Mouse (Mus musculus): ENCODE data around the gene Pla2g2f. TPM values are rescaled to one million over a fixed set of nuclear protein-coding genes. Genes with fewer than 3 reads are reported as not detected.
A peak's percentile ranks its signal among the peaks of the same experiment; 100 is the strongest.

Pla2g2f gene
- total and polyA plus RNA-seq, 3 experiments = not detected

DNA sequence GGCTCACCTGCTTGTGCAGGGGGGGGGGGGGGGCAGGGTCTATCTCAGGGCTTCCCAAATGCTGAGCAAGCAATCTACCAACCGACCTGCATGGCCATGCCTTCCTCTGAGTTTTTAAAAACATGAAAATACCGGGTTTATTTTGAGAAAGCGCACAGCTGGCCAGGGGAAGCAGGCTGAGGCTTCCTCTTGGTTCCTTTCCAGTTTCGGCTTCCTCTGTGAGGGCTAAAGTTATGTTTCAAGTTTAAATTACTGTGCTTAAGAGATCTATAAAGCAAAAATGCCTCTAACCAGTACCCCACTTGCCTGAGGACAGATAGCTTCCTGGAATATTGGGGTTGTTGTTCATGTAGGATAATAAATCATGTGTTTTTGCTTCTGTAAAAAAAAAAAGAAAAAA, 28.7 kb upstream of the Pla2g2f start:
- Histone ChIP-seq H3K9ac (ENCODE audit: insufficient read depth, low read depth) (no peak overlapping the region), H3K4me3 (replicated peaks in 1 of 3; ENCODE audit: low read depth in 2 of 3, low read length in 2 of 3, poor library complexity in 1 of 3) (no peak overlapping the region), H3K27me3 (replicated peaks) (peaks cover 74% of the 10 kb centered on the region), H3K9me3 (replicated peaks; ENCODE audit: low read length) (no peaks in the 10 kb centered on the region), H3K4me1 (ENCODE audit: control insufficient read depth in 1 of 2, insufficient read depth in 2 of 2) (0 out of 4 replicates have a peak, but pooled peaks cover 0 to 3% of the 10 kb centered on the region in 2 experiments), H3K4me2 (ENCODE audit: insufficient read depth, low read depth, poor library complexity, severe bottlenecking) (no peak overlapping the region), H3K79me2 (replicated peaks; ENCODE audit: control insufficient read depth, extremely low read depth, insufficient read depth, poor library complexity, severe bottlenecking) (no peaks in the 10 kb centered on the region), H3K27ac (ENCODE audit: insufficient read depth, low read depth) (no peak overlapping the region), H3K36me3 (replicated peaks in 1 of 2; ENCODE audit: control insufficient read depth in 1 of 2, insufficient read depth in 1 of 2, low read length in 1 of 2) (no peaks in the 10 kb centered on the region)
- dilution Hi-C loops (cut with MboI; ENCODE audit: extremely low pct_ligation_motif_present, extremely low pct_unique_long_range_greater_than_20kb, low sequenced_read_pairs) = no loop called here
- DNase-seq (ENCODE audit: extremely low read depth) = no peak
- TF ChIP-seq MAFK (IDR thresholded peaks at IDR 0.05; ENCODE audit: insufficient replicate concordance, low read length) = peak; percentile 21; the same call in 1 of the 2 replicates
- TF ChIP-seq SIN3A (IDR thresholded peaks at IDR 0.05; ENCODE audit: low read length) = no peak
- in situ Hi-C loops (cut with MboI; ENCODE audit: low pct_ligation_motif_present, low pct_unique_long_range_greater_than_20kb, low sequenced_read_pairs) = loop anchor here (5.0 kb wide), 1 partner anchor 39 kb away; no protein-coding TSS in a partner anchor

- Histone ChIP-seq H3K9me3 (replicated peaks; ENCODE audit: low read length) (no peaks in the 10 kb centered on the region), H3K4me2 (ENCODE audit: insufficient read depth, low read depth, poor library complexity, severe bottlenecking) (no peak overlapping the region), H3K79me2 (replicated peaks; ENCODE audit: control insufficient read depth, extremely low read depth, insufficient read depth, poor library complexity, severe bottlenecking) (no peaks in the 10 kb centered on the region), H3K9ac (ENCODE audit: insufficient read depth, low read depth) (no peak overlapping the region), H3K4me3 (replicated peaks in 1 of 3; ENCODE audit: low read depth in 2 of 3, low read length in 2 of 3, poor library complexity in 1 of 3) (no peak overlapping the region), H3K4me1 (ENCODE audit: control insufficient read depth in 1 of 2, insufficient read depth in 2 of 2) (0 out of 4 replicates have a peak, but pooled peaks cover 0 to 3% of the 10 kb centered on the region in 2 experiments), H3K27ac (ENCODE audit: insufficient read depth, low read depth) (no peak overlapping the region), H3K36me3 (replicated peaks in 1 of 2; ENCODE audit: control insufficient read depth in 1 of 2, insufficient read depth in 1 of 2, low read length in 1 of 2) (no peaks in the 10 kb centered on the region), H3K27me3 (replicated peaks) (peaks cover 74% of the 10 kb centered on the region)
- DNase-seq (ENCODE audit: extremely low read depth) = no peak
- TF ChIP-seq CHD2 (IDR thresholded peaks at IDR 0.05; ENCODE audit: low read length) (no peak), SMC3 (IDR thresholded peaks at IDR 0.05; ENCODE audit: low read depth, low read length) (no peak), IRF4 (IDR thresholded peaks at IDR 0.05; ENCODE audit: low read depth, low read length) (no peak), CTCF (conservative IDR thresholded peaks at IDR 0.05 in 1 of 2, IDR thresholded peaks at IDR 0.05 in 1 of 2; ENCODE audit: low read depth in 2 of 2, low read length in 2 of 2) (peak in 1 of 2 experiments; percentile 34; a peak in 2 of 4 replicates), ELF1 (IDR thresholded peaks at IDR 0.05; ENCODE audit: low read depth, low read length) (no peak), TBP (conservative IDR thresholded peaks at IDR 0.05; ENCODE audit: low read depth, low read length) (no peak), GABPA (IDR thresholded peaks at IDR 0.05; ENCODE audit: insufficient replicate concordance, low read depth, low read length) (no peak)
- dilution Hi-C loops (cut with MboI; ENCODE audit: extremely low pct_ligation_motif_present, extremely low pct_unique_long_range_greater_than_20kb, low sequenced_read_pairs) (no loop called here), in situ Hi-C loops (cut with MboI; ENCODE audit: low pct_ligation_motif_present, low pct_unique_long_range_greater_than_20kb, low sequenced_read_pairs) (loop anchor here (5.0 kb wide), 1 partner anchor 38 kb away; no protein-coding TSS in a partner anchor)
Measured at GRCm38 (mm10) chr4:138785721-138786120, 28.3 kb upstream of the Pla2g2f start.

- TF ChIP-seq MXI1 (IDR thresholded peaks at IDR 0.05; ENCODE audit: low read depth, low read length) (no peak), MAX (IDR thresholded peaks at IDR 0.05; ENCODE audit: low read length) (no peak), NELFE (IDR thresholded peaks at IDR 0.05; ENCODE audit: low read depth, low read length) (no peak), E2F4 (IDR thresholded peaks at IDR 0.05; ENCODE audit: insufficient replicate concordance, low read depth, low read length) (no peak), ETS1 (conservative IDR thresholded peaks at IDR 0.05; ENCODE audit: low read depth, low read length) (no peak), BHLHE40 (IDR thresholded peaks at IDR 0.05; ENCODE audit: low read depth, low read length) (no peak)
- dilution Hi-C loops (cut with MboI; ENCODE audit: extremely low pct_ligation_motif_present, extremely low pct_unique_long_range_greater_than_20kb, low sequenced_read_pairs) = no loop called here
- H3K79me2 ChIP-seq (replicated peaks; ENCODE audit: control insufficient read depth, extremely low read depth, insufficient read depth, poor library complexity, severe bottlenecking) = no peaks in the 10 kb centered on the region
- H3K4me2 ChIP-seq (ENCODE audit: insufficient read depth, low read depth, poor library complexity, severe bottlenecking) = no peak overlapping the region
- no peaks in the 10 kb centered on the region for H3K36me3 ChIP-seq (replicated peaks in 1 of 2; ENCODE audit: control insufficient read depth in 1 of 2, insufficient read depth in 1 of 2, low read length in 1 of 2)
- no peak for DNase-seq (ENCODE audit: extremely low read depth)
- 0 out of 4 replicates have a peak, but pooled peaks cover 0 to 3% of the 10 kb centered on the region in 2 experiments for H3K4me1 ChIP-seq (ENCODE audit: control insufficient read depth in 1 of 2, insufficient read depth in 2 of 2)
- no peak overlapping the region for H3K27ac ChIP-seq (ENCODE audit: insufficient read depth, low read depth)
- no peaks in the 10 kb centered on the region for H3K9me3 ChIP-seq (replicated peaks; ENCODE audit: low read length)
- H3K4me3 ChIP-seq (replicated peaks in 1 of 3; ENCODE audit: low read depth in 2 of 3, low read length in 2 of 3, poor library complexity in 1 of 3) = no peak overlapping the region
- H3K9ac ChIP-seq (ENCODE audit: insufficient read depth, low read depth) = no peak overlapping the region
- peaks cover 78% of the 10 kb centered on the region for H3K27me3 ChIP-seq (replicated peaks)
- in situ Hi-C loops (cut with MboI; ENCODE audit: low pct_ligation_motif_present, low pct_unique_long_range_greater_than_20kb, low sequenced_read_pairs) = no loop called here
Measured at GRCm38 (mm10) chr4:138782098-138782497, 24.7 kb upstream of the Pla2g2f start.
